Mouse (Mus musculus) bone marrow, adult 2 months (tissue): ENCODE data around the gene Zfp91.

Experiments used
- CTCF ChIP-seq: fragments of 200-500 bp; IDR thresholded peaks from 2 replicates; pipeline ENCODE4 v1.5.1; 2011; ENCODE audit warnings: low read length, control low read depth; ENCODE audit not compliant: control insufficient read depth, insufficient read depth
- POLR2A ChIP-seq: fragments of 200-500 bp; IDR thresholded peaks from 2 replicates; pipeline ENCODE4 v1.6.1; 2011; ENCODE audit warnings: low read depth, mild to moderate bottlenecking, control low read depth, low read length, borderline replicate concordance; ENCODE audit not compliant: control insufficient read depth

- TF ChIP-seq CTCF (no peak), POLR2A (no peak)
Measured at GRCm38 (mm10) chr19:12719189-12719588, 76.7 kb downstream of the Zfp91 start.
